Mouse (Mus musculus): ENCODE data around the gene Ankrd11. TPM values are rescaled to one million over a fixed set of nuclear protein-coding genes. Genes with fewer than 3 reads are reported as not detected.

The Ankrd11 gene
- polyA plus RNA-seq, 2 experiments from 2014 or later: 75.8 to 77.3 TPM

DNA sequence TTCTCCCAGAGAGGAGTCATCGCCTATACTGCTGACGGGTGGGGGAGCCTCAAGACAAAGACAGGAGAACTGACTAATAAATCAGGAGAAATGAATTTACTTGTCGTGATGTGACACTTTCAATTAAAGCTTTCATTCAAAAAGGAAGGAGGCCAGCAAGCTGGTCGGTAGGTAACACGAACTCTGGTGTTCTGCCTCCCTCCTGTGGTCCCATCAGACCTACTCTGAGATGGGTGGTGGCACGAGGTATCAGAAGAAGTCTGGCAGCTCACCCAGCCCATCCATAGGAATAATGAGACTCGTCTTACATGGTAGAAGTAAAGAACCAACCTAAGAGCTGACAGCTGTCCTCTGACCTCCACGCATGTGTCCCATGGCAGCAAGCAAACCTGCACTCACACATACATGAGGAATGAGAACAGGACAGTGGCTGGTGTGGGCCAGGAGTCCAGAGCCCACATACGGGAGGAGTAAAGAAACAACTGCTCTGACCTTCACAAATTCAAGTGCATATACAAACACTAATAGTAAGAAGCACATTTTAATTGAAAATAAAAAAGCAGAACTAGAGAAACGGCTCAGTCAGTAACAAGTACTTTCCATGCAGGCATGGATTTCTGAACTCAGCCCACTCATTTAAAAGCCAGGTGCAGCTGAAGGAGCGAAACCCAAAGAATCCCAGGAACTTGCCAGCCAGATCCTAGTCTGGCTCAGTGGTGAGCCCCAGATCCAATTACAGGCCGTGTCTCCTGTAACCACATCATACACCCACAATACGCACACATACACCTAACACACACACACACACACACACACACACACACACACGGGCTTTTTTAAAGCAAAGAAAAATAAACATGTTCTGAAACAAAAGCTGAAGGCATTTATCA lies 37.8 kb downstream of the Ankrd11 start:
- ATAC-seq: no peak

DNA sequence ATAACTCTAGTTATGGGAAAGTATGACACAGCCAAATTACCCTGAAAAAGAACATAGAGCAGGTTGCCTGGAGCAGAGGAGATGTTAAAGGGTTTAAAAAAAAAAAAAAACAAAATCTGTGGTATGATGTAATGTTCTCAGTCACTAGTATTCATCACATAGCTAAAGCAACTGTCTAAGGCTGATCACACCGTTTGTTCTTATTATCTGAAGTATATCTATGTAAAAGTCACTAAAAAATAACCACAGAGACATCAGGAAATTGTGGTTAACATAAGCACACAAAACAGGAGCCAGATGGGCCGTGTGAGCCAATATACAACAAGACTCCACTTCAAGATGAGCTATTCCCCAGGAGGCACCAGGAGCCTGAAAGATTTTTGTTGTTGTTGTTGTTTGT lies 41.8 kb downstream of the Ankrd11 start:
- peak; percentile 87 for ATAC-seq

DNA sequence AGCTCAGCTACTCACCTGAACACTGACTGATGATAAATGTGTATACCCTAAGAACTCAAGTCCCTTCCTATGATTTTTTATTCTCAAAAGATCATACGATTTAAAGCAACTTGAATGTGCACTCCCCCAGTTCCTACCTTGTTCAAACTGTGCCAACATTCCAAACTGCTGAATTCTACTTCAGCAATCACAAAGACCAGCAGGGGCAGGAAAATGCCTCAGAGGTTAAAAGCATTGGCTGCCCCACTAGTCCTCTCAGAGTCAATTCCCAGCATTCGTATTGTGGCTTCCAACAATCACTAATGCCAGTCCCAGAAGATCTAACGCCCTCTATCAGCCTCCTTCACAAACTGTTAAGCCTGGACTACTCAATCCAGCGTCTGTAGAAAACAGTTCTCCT lies 44.1 kb downstream of the Ankrd11 start:
- ATAC-seq: no peak

DNA sequence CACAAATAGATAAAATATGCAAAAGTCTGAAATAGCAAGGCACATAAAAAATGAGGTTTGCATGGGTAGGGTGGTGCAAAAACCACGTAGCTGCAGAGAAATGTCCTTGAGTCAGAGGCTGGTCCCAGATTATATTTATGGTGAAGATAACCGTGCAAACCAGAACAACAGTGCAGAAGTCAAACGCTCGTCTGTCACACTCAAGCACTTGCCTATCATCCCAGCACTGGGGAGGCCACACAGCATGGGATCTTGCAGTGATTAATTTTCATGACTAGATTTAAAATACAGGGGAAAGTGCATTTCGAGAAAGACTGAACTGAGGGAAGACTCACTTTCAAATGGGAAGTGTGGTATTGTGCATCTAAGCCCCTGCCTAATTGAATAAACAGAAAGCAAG lies 48.3 kb downstream of the Ankrd11 start:
- ATAC-seq: no peak

DNA sequence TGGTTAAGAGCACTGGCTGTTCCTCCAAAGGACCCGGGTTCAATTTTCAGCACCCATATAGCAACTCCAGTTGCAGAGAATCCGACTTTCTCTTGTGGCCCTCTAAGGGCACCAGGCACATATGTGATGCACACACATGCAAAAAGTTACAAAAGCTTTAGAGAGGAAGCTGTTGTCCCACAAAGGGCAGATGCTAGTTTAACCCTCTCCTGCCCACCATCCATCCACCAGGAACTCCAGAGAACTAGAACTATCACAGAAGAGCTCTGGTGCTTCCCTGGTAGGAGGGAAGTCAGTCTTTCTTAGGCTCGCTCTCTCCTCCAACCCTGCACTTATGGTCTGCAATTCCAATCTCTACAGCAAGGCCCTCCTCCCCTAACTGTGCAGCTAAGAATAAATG lies 49.0 kb downstream of the Ankrd11 start:
- ATAC-seq: no peak

DNA sequence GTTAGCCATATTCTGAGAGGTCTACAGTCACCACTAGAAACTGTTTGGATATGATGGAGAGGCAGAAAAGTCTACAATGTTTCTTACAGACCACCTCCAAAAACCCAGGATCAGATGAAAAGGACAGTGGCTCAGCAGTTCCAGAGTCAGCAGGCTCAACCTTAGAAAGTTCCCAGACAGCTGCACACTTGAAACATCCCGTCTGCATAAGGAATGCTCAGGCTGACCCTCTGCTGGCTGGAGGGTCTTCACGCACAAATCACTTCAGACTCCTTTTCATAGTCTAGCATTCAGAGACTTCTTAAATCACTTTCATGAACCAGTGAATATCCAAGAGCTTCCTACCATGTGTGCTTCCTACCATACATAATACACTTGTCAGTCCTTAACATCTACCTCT lies 49.8 kb downstream of the Ankrd11 start:
- no peak for ATAC-seq

DNA sequence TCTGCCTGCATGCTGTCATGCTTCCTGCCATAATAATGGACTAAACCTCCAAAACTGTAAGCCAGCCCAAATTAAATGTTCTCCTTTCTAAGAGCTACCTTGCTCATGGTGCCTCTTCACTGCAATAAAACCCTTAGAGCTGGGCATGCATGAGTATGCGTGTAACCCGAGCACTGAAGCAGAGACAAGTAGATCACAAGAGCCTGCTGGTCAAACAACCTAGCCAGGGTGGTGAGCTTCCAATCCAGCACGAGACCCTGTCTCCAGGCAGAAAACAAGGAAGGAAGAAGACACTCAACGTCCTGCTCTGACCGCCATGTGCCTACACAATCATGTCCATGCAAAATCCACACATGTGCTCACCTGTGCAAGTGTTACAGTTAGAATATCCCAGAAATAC lies 50.7 kb downstream of the Ankrd11 start:
- no peak for ATAC-seq

DNA sequence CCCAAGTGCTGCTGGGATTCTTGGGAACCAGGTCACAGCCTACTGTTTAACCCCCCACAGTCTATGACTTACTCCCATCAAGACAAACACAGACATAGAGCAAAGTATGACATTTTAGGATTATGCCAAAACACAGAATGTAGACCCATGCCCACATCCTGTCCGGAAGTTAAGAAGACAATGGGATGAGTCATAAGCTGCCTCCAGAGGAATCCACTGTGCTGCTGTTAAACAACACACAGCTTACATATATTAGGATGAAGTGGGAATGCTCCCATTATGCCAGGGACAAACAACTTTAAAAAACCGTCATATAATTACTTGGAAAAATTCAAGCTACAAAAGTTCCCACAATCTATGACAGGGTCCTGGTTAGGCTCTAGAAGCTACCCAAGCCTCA lies 52.1 kb downstream of the Ankrd11 start:
- ATAC-seq: peak; percentile 74

DNA sequence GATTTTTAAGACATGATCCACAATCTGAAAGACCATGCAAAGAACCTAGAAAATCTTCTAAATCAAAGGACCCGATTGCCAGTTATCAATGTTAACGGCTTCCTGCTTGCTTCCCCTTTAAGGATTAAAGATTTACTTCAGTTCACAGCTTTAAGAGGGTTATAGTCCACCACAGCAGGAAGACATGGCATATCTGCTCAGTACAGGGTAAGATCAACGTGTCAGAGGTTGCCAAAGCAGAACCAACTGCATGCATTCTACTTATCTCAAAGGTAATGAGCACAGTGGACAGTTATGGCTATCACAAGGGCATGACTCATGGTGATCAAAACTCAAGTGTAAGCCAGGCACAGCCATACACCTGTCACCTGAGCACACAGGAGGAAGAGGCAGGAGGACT lies 53.1 kb downstream of the Ankrd11 start:
- ATAC-seq: peak; percentile 23

DNA sequence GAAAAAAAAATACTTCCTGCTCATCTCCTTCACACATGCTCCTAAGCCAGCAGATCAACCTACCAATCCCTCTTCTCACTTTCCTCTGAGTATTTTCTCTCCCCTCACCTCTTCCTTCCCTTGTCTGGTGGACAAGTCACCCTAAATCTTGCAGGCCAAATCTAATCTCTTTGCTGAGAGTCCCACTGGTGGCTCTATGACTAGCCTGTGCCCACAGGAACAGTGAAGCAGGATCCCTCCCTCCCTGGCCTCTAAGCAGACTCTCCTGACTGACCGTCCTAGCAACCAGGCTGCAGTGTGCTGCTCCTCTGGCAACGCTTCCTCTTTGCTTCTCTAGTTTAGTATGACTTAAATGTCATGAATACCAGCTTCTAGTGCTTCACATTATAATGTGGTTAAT lies 54.8 kb downstream of the Ankrd11 start:
- ATAC-seq: no peak

DNA sequence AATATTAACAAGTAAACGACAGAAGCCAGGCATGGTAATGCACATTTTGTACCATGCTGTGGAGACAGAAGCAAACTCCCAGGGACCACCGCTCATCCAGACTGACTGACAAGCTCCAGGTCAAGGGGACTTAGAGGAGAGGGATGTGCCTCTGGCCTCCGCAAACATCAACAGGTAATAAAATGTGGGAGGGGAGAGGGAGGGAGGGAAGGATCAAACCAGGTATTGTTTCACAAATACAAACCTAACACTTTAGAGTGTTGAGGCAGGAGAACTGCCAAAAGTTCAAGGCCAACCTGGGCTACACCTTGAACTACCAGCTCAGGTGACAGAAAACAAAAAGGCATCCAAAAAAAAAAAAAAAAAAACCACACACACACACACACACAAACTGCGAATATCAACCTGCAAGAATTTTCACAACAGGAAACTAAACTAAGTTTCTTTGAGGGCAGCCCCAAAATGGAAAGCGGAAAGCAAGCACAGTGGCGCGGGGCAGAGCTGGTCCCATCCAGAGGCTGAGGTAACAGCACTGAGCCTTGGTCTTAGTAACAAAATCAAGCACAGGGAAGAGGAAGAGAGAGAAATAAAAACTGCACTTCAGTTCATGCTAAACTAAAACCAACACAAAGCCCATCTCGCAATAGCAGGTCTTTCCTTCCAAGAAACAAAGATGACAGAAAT lies 55.4 kb downstream of the Ankrd11 start:
- peak; percentile 32 for ATAC-seq

DNA sequence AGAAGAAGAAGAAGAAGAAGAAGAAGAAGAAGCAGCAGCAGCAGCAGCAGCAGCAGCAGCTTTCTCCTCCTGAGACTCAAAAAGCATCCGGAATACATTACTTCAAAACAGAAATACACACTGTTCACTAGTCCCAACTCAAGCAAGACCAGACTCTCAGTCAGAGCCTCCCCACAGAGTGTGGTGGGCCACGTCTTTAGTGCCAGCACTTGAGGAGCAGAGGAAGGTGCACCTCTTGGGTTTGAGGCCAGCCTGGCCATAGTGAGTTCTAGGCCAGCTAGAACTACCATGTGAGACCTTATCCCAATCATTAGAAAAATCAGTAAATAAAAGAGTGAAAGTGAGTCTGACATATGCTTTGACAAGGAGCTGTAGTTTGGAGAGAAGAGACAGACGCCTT lies 57.9 kb downstream of the Ankrd11 start:
- ATAC-seq: no peak

DNA sequence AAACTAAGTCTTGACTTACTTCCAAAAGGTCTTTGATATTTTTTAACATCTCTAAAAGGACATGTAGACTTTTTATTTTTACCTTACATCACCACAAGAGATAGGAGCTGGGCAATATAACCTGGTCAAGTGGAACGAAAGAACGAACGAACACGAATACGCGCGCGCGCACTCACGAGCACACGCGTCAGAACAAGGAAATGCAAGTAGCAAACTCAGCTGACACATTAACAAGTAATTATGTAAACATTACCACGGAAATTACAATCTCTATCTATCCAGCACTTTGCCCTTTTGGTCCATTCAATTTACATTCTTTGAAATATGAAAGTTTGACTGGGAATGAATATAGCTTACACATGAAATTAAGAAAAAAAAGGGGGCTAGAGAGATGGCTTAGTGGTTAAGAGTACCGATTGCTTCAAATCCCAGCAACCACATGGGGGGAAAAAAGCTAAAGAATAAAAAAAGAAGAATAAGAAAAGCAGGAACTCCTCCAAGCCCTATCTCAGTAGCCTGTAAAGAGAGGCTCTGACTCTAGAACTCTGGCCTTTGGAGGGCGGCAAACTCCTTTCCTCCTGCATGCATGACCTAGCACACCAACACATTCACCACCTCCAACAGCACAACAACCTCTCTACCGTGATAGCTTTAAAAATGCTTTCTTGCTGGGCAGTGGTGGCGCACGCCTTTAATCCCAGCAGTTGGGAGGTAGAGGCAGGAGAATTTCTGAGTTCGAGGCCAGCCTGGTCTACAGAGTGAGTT lies 58.7 kb downstream of the Ankrd11 start:
- no peak for ATAC-seq

DNA sequence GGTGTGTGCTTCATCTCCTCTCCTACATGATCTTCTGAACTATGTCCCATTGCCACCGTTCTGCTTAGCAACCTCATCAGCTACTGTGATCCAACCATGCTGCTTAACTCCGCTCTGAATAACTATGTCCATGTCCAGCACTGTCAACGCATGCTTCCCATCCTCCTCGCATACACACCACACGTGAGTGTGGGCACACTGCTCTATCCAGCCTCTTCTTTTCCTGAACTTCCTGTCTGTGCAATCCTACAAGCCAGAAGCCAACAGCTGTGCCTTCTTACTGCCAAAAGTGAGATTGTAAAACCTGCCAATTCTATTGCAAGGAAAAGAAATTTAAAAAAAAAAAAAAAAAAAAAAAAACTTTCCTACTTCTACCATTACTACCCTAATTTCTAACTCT lies 60.4 kb downstream of the Ankrd11 start:
- ATAC-seq: no peak

DNA sequence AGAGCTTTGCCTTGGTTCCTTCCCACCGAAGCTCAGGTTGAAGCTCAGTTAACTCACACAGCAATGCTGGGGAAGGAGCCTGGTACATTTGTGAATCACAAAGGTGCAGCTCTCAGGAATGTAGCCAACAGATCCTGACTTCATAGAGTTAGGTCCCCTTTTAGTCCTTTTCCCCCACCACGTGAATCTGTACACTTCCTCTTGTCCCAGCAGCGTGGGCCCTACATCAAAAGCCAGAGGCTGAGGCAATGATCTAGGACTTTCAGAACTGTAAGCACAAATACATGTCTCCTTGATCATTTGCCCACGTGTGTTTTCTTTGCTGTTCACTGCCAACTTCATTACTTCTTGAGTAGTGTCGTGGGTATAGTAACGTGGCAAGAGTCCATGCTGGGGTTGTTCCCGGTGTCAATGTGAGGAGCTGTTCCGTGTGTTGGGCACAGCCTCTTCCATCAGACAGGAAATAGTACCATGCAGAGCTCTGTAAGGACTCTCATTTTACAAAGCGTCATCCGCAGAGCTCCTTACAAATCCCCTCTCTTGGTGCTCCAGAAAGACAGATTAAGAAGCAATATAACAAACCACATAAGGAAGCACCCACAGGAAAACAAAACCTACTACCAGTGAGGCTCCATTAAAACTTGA lies 62.1 kb downstream of the Ankrd11 start:
- peak; percentile 32 for ATAC-seq

DNA sequence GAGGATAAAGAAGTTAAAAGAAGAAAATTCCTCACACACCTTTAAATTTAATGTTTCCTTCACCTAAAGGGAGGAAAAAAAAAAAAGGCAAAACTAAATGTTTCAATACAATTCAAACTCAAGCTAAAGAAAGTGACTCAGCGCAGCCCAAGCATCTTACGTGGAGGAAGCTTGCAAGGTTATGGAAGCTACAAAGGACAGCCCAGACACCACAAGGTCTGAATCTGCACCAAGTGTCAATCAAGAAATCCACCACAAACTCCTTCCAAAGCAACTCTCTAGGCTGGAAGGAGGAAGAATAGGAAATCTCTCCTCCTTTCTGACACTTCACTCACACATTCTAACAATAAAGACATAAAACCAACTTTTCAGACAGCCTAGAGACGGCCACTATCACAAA lies 62.7 kb downstream of the Ankrd11 start:
- ATAC-seq: no peak

DNA sequence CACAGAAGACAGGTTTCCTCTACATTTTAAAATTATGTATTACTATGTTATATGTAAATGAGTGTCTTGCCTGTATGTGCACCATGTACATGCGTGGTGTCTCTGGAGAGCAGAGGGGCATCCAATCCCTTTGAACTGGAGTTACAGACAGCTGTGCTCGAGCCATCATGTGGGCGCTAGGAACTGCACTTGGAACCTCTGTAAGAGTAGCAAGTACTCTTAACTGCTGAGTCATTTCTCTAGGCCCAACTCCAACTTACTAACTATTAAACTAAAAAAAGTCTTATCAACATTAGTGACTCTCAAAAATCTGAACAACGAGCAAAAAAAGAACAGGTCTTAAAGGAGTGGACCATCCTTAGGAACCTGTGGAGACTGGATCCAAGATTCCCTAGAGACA lies 66.0 kb downstream of the Ankrd11 start:
- no peak for ATAC-seq

DNA sequence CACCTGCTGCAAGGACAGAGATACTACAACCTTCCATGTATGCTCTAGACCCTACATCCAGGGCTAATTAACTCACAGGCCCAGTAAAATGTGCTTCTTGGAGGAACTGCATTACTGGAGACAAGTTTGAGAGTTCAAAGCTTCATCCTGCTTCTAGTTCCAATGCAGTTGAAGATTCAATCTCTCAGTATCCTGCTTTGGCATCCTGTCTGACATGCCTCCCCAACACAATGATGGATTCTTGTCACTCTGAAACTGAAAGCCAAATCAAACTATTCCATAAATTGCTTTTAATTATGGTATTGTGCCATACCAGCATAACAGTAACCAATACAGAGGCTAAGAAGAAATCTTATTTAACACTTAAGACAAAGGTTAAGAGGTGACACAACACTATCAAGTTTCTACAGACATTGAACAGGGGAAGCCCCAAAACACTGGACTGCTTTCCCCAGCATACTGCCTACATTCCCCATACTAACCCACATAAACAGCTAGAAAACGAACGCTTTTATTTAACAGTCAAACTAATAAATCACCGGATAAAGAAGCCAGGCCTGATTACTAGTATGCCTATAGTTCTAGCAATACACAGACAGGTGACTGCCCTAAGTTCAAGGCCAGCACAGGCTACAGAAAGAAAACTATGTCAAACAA lies 72.0 kb downstream of the Ankrd11 start:
- ATAC-seq: peak; percentile 49

DNA sequence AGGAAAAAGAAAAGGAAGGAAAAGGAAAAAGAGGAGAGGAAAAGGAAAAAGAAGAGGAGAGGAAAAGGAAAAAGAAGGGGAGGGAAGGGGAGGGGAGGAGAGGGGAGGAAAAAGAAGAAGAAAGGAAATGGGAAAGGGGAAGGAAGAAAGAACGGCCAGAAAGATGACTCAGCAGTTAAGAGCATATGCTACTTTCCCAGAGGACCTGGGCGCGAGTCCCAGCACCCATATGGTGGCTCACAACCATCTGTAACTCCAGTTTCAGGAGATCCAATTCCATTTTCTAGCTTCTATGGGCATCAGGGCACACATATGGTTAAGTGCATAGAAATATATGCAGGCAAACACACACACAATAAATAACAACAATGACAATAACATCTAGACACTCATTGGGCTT lies 73.9 kb downstream of the Ankrd11 start:
- no peak for ATAC-seq

DNA sequence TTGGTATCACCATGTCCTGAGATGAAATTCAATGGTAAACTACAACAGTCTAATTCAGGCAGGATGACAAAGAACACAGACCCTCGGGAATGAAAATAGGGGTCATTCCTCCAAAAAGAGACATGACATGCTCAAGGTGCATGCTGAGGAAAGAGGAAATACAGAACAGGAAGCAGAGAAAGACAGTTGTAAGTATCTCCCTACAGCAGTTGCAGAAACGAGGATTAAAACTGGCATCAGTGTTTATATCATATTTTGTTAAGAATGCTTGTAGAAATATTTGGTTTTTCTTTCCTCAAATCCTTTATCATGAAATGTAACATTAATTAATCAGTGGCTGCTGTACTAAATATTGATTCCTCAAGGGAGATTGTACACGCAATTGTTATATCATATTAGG lies 75.4 kb downstream of the Ankrd11 start:
- no peak for ATAC-seq

DNA sequence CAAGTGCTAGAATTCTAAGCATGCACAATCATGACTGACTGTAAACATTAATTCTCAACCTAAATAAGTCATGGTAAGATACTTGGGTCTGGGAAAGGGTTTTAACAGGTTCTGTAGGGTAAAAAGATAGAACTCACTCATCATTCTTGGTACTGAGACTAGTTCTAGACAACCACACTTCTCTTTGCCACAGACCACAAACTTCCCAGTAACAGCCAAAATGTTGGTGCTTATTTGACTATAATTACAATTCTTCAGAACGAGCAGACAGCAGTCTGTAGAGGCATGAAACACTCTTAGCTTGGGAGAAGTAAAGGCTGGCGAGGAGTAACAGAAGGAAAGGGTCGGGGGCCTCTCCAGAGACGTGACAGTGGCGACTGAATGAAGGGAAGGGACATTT lies 80.0 kb downstream of the Ankrd11 start:
- ATAC-seq: peak; percentile 16

DNA sequence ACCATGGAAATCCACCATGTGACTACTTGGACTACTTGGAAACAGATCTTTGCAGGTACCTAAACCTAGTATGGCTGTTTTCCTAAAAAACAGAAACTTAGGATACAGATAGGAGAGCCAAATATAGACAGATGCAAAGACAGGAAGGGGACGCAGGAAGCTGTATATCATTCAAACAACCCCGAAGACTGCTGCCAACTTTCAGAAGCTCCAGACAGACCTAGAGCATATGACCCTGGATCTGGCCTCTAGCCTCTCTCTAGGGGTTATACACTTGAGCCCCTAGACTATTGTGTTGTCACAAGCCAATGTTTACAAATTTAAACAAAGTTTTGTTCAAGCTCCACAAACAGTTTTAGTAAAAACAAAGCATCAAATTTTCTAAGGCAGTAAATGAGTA lies 80.6 kb downstream of the Ankrd11 start:
- no peak for ATAC-seq
